Mouse (Mus musculus): ENCODE measurements around the gene Klf3.
A peak's percentile ranks its signal among the peaks of the same experiment; 100 is the strongest.

Klf3 gene

DNA sequence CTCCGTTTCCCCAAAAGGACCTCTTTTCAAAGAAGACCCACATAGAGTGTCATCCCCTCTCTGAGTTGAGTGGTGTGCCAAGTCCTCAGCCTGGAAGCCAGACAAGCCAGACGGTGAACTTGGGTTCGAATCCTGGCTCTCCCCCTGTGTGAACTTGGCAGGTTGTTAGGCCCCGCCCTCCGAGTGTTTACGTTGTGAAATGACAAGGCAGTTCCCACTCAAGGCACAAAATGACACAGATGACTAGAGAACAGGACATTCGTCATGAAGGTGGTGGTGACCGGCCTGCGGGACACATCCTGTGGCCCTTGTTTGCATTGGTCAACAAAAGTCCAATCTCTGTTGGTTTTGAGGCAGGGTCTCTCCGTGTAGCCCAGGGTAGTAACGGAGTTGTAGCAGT is 6.7 kb downstream of the Klf3 start:
- DNase-seq (ENCODE audit: low spot score in 2 of 2) = no peak

DNA sequence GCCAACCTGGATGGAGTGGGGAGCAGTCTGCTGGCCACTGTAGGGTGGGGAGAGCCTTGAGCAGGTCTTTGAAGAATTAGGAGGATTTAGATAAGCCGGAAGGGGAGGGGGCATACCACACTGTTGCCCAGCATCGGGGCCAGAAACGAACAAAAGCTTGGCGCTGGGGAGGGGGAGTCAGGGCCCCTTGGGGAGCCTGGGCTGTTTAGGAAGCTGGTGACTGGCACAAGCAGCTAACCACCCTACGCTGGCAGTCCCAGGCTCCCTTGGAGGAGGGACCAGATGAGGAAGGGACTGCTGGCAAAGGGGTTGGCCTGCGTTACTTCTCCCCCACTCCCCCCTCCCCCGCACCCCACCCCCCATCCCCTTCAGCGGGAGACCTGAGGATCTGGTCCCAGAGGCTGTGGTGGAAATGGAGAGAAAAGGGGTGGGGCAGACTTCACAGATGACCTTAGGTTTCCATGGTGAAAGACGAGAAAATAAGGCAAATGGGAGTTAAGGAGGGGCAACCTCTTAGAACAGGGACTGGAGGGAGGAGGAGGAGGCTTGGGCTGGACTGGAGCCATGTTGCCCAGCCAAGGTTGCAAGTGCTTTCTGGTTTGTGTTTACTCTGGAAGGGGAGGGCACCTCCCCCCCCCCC is 7.8 kb downstream of the Klf3 start:
- DNase-seq (ENCODE audit: low spot score in 2 of 2) = no peak

DNA sequence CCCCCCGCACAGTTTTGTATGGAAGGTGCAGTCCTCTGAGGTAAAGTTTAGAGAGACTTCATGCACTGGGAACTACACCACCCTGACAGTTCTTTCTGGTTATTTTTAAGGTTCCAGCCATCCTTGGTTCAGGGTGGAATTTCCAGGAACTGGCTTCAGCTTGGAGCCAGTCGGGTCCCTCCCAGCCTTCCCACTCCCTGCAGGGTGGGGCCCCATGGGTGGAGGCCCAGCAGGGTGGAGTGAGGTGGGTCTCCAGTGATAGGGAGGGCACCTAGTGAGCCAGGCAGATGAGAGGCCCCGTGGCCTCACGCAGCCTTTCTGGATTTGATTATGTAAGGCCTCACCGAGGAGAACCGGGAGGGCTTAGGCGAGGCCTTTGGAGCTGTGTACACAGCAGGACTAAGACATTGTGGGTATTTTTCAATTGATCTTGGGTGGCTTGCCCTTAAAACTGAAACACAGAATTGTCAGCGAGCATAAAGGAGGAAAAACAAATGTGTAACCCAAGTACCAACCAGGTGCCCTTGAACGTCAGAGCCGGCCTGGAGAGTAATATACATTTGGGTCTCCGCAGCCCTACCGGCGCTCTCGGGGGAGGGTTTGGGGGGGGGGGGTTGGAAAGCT is 8.4 kb downstream of the Klf3 start:
- DNase-seq (ENCODE audit: low spot score in 2 of 2) = no peak

DNA sequence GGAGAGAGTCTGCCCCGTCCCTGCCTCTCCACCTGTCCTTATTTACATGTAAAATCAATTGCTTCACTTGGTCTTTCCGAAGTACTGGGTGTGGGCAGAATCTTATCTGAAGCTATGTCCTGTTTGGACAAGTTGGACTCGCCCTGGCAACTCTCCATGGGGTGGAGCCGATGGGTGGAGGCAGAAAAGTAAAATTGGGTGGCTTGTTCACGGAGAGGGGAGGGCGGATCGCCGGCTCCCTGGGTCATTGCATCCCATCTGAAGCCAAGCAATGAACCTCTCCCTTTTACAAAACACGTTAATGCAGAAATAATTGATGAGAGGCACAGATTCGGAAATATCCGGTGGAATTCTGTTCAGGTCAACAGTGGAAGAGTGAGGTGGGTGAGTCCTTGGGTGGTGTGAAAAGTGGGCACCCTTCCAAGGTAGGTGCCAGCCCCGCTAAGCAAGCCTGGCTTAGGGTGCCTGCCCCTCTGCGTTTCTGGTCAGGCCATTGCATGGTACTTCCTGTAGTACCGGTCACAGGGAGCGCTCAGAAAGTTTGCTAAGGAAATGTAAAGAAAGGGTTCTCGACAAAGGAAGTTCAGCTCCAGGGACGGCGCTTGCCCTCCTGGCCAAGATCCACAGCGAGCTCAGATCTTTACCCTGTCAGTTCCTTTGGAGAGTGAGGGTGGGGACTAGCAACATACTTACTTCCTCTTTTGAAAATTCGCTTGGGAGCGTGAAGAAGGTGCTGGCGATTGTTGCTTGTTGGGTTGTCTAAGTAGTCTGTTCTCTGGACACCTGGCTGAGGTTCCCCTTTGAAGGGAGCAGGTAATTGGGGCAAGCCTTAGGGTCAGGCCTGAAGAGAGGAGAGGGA is 9.2 kb downstream of the Klf3 start:
- DNase-seq (ENCODE audit: low spot score in 2 of 2) = no peak

DNA sequence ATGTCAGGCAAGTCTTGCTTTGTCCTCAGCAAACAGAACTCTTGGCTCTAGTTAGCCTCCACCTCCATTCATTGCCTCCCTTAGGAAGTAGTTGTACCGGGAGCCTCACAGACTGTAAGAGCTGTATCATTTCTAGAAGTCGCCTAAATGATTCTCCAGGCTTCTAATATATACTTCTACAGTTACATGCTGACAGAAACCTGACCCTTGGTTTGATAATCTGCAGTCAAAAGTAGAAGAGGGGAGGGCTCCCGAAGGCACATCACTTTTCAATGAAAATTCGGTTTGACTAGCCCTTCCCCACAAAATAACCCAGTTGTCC is 9.8 kb downstream of the Klf3 start:
- no peak for DNase-seq (ENCODE audit: low spot score in 2 of 2)

DNA sequence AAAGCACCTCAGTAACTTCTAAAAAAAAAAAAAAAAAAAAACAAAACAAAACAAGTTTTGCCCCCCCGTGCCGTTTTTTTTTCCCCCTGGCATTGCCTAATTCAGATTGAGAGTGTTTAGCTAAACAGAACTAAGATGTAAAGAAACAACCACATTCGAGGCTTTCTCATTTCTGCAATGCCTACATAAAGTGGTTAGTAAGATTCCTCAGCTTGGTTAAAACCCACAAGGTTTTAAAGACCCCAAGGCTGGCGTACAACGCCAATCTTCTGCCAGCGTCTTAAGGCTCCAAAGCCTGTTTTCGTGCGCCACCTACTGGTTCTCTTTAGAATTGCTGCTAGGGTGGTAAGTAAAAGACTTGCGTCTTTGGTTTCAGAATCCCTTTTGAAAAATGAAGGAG is 10.2 kb downstream of the Klf3 start:
- DNase-seq (ENCODE audit: low spot score in 2 of 2) = peak; percentile 77 to 90

DNA sequence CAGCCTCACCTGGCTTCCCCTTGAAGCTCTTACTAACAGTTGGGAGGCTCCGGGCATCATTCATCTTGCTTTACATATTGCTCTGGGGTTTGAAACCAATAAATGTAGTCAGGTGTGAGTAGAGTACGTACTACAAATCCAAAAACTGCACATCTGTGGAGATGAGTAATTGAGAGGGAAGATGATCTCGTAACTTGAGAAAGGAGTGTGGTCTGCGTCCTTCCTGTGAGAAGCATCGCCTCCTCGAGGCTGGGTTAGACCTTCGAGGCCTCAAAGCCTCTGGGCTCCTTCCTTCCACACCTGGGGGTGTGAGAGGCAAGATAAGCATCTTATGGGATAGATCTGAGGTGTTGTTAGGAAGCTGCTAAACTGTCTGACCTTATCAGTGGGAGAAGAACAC is 11.2 kb downstream of the Klf3 start:
- no peak for DNase-seq (ENCODE audit: low spot score in 2 of 2)

DNA sequence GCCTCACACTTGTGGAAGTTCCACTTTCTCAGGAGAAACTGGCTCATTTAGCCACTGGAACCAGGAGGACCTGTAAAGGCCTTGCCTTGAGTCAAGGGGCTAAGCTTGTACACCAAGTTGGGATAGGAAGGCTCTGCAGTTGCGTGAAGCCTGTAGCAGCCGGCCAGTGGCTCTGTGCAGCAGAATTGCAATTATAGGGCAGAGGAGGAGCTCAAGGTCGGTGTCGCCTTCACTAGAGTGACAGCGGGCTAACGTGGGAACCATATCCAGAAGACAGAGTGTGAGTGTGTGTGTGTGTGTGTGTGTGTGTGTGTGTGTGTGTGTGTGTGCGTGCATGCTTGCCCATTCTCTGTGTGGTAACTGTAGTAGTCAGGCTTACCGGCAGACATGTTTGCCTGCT is 12.4 kb downstream of the Klf3 start:
- DNase-seq (ENCODE audit: low spot score in 2 of 2) = no peak

DNA sequence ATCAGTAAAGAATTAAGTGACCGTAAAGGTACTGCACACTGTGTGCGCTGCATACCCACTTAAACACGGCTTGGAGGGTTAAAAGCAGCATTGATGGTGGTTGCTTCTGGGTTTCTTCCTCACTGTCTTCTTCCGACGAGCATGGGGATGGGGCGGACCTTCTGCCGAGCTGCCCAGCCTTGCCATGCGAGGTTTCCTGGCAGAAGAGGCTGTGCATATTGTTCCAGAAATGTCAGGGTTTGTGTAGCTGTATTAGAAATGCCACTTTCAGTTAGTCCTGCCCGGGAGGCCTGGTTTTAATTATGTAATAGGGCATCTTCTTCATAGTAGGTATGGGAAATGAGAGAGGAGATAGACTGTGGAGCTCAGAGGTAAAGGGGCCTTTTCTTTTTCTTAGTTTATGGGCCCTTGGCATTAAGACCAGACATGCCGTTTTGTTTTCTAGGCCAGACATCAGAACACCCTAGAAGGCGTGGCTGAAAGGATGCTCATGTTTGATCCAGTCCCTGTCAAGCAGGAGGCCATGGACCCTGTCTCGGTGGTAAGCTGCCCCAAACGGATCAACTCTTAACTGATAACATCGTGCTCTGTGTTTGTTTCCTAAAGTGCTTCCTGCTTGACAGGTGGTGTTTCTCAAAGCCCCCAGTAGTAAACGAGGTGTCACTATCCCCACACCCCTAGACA is 13.2 kb downstream of the Klf3 start:
- DNase-seq (ENCODE audit: low spot score in 2 of 2) = no peak

DNA sequence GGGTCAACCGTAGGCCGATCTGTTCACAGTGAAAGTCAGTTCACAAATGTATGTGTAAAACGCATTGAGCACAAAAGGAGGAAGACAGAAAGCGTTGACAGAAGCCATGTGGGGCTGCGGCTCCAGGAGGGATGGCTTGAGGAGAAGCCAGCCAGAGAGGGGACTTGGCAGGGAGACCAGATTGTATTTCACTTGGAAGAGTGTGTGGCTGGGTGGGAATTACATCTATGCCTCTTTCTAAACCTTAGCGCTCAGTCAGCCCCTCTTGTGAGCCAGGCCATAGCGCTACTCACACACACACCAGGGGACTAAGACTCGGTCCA is 13.7 kb downstream of the Klf3 start:
- no peak for DNase-seq (ENCODE audit: low spot score in 2 of 2)

DNA sequence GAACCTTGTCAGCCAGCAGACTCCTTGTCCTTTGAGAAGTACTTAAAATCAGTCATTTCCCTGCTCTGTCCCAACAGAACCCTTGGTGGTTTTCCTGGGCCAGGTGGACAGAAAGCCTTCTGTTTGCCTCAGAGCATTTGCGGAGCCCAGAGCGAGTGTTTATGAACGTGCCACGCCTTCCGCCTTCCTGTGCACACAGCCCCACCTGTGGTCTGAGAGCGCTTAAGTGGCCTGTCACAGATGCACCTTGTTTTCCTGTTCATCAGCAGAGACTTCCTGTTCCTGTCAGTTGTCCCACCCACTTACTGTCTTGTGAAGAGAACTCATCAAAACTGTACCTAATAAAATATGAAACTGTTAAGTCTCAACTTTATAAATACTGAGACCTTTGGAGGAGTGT is 16.2 kb downstream of the Klf3 start:
- DNase-seq (ENCODE audit: low spot score in 2 of 2) = no peak

DNA sequence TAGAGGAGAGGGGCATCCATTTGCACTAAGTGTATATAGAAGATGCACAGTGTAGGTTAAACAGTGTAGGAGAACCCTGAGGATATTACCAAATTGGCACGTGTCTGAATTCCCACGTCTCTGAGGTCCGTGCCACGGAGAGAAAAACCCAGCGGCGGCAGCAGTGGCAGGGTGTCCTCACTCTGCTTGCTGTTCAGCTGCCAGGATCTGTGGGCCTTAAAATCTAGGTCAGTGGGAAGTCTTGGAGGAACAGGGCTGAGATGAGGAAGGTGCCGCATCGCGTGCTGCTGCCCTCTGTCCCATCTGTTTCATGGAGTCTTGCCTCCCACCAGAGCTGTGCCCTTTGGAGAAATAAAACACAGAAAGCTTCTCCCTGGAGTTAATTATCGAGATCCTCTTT is 16.9 kb downstream of the Klf3 start:
- DNase-seq (ENCODE audit: low spot score in 2 of 2) = no peak

DNA sequence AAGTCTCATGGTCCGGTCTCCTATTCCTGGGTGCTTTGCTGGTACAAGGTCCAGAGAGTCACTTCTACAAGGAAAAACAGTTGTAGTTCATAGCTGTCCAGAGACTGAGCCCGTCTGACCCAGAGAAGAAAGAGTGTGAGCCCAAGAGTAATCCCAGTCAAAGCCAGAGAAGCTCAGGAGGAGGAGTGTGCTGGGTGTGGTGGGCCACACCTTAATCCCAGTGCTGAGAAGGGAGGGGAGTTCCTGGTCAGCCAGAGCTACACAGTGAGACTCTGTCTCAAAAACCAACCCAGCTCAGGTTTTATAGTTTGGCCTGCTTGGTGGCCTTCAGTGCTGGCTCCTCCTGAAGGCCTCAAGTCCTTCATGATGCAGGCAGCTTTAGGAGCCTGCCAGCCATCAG is 18.1 kb downstream of the Klf3 start:
- DNase-seq (ENCODE audit: low spot score in 2 of 2) = no peak

DNA sequence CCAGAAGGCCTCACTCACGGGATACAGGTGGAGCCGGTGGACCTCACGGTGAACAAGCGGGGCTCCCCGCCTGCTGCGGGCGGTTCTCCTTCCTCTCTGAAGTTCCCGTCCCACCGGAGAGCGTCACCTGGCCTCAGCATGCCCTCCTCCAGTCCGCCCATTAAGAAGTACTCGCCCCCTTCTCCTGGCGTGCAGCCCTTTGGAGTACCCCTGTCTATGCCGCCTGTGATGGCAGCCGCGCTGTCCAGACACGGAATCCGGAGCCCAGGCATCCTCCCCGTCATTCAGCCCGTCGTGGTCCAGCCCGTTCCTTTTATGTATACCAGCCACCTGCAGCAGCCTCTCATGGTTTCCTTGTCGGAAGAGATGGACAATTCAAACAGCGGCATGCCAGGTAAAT is 18.8 kb downstream of the Klf3 start:
- DNase-seq (ENCODE audit: low spot score in 2 of 2) = no peak

DNA sequence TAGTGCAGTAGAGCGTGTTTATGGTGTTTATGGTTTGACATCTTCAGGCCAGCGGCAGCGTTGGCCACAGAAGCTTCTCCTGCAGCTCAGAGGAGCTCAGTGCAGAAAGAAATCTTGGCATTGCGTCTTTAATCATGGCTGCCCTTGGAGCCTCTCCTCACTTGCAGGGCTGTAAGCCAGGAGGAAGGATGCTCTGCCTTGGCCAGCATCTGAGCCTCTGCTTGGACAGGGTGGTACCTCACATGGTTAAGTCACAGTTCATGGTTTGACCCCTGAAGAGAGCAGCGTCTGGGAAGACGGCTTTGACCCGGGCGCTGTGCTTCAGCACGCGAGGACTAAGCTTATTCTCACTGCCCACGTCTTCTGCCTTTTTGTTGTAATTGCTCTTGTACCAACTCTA is 20.2 kb downstream of the Klf3 start:
- DNase-seq (ENCODE audit: low spot score in 2 of 2) = no peak

DNA sequence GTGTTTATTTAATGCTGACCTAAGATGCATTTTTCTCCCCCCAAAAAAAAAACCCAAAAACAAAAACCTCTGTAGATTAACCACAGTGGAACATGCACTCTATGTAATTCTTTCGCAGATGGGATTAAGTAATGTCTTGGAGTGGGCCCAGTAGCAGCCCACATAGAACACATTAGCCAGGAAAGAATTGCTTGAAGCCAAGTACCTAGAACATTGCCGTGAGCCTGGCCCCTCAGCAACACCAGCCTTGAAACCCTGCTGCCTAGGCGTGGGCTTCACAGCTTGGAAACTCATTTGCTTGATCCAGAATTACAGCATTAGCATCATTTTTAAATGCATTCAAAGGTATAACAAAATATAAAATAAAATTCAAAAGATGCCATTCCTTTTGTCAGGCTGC is 21.6 kb downstream of the Klf3 start:
- no peak for DNase-seq (ENCODE audit: low spot score in 2 of 2)

DNA sequence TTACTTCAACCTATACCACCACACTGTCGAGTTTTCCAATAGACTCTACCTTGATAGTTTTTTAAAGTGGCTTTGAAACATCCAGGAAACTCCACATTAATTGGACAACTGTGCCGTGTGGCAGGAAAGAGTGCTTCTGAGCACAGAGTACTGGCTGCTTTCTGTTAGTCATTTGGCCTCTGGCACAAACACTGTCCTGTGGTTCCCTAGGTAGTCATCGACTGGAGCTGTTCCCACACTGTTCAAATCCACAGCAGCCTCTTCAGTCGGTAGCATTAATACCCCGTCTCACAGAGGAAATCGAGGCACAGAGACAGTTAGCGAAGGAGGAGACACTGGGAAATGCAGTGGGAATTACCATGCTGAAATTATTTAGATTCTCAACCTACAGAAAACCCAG is 22.3 kb downstream of the Klf3 start:
- DNase-seq (ENCODE audit: low spot score in 2 of 2) = no peak

DNA sequence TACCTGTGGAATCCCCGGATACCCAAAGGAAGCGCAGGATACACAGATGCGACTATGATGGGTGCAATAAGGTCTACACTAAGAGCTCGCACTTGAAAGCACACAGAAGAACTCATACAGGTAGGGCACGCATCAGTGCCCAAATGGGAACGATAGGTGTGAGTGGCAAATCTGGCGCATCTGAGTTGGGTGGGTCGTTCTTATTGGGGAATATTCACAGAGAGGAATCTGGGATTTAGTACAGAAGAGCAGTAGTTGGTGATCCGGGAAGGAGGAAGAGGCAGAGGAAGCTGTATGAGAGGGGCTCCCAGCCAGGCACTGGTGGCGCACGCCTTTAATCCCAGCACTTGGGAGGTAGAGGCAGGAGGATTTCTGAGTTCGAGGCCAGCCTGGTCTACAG is 24.0 kb downstream of the Klf3 start:
- no peak for DNase-seq (ENCODE audit: low spot score in 2 of 2)

DNA sequence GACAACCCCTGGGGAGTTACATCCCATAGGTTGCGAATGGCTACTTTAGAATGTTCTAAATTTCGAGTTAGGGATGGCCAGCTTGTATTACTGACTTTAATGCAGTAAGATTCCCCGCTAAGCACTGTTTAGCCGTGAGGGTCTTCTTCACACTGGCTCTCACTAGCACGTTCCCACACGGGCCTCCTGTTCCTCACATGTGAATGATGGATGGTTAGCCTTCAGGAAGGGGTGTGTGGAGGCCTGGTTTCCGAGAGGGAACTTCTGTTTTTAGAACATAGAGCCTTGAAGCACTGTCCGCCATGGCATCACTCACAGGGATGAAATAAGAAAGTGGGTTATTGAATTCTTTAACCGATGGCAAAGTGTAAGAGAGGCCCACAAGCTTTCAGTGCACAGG is 25.1 kb downstream of the Klf3 start:
- no peak for DNase-seq (ENCODE audit: low spot score in 2 of 2)

DNA sequence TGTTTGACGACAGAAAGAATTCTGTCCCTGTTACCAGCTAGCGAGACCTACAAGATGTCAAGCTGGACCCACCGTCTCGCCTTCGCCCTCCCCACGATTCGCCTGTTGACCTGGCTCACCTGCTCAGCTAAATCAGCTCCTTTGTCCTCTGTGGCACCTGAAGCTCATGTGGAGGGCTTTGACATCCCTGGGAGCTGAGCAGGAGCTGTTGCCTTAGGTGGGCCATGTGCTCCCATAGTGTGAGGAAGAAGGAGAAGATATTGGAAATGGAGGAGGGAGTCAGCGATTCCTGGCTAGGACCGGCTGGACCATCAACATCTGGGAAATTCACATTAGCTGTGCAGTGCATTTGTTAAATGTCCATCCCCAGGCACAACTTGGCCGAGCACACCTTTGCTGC is 26.4 kb downstream of the Klf3 start:
- no peak for DNase-seq (ENCODE audit: low spot score in 2 of 2)

DNA sequence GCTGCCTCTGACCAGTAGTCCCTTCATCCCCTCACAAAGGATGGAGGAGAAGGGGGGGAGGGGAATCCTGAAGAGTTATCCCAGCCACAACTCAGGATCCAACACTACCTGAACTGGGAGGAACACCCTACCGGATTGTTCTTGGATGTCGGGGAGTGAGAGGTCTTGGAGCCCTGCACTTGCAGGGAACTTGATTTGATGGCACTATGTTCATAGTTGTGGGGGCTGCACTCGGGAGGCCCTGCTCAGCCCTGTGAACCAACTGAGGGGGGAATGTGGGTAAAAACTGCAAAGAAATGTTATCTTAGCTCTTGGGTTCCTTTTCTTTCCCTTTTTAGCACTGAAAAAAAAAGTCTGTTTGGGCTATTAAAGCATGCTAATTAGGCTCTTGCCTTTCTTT is 27.6 kb downstream of the Klf3 start:
- no peak for DNase-seq (ENCODE audit: low spot score in 2 of 2)

DNA sequence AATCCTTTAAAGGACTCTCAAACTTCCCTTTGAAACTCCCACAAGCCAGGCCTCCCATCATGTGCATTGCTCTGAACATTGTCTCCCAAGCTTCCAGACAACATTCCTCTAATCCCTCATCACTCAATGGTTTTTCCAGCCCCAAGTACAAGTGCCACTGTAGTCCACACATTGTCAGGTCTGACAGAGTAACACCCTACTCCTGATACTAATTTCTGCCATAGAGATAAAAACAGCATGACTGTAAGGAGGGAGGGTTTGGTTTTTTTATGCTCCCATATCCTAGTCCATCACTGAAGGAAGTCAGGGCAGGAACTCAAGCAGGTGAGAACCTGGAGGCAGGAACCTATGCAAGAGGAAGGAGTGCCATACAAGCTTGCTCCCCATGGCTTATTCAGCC is 30.2 kb downstream of the Klf3 start:
- no peak for DNase-seq (ENCODE audit: low spot score in 2 of 2)

DNA sequence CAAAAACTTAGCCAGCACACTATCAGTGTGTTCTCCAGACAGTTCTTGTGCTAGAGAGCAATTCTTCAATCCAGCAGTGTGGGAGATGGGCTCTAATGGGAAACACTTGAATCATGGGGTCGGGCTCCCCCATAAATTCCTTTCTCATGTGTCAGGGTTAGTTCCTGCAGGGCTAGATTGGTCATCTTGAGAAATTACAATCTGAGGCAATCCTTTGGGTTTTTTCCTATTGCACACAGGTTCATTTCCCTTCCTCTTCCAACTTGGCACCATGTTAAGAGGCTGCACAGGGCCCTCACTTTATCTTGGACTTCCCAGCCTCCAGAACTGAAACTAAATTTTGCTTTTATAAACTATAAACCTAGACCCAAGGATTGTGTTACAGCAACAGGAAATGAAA is 31.0 kb downstream of the Klf3 start:
- no peak for DNase-seq (ENCODE audit: low spot score in 2 of 2)

All from cerebellum, postnatal 4 days (tissue).